Mouse (Mus musculus) E14TG2a.4 (cell line): ENCODE data around the gene En1.

Experiments used
- H3K27me3 ChIP-seq: 2 replicates; pipeline ENCODE4 v1.6.1; 2014; ENCODE audit warnings: low read length, control low read depth; ENCODE audit not compliant: insufficient read depth
- H3K36me3 ChIP-seq: 2 replicates; pipeline ENCODE4 v1.6.1; 2014; ENCODE audit warnings: low read length, control low read depth; ENCODE audit not compliant: insufficient read depth
- H3K4me1 ChIP-seq: replicated peaks from 2 replicates; pipeline ENCODE4 v1.6.1; 2014; ENCODE audit warnings: low read depth, low read length, control low read depth
- H3K4me3 ChIP-seq: replicated peaks from 2 replicates; pipeline ENCODE4 v1.5.1; 2014; ENCODE audit warnings: mild to moderate bottlenecking, low read length
- H3K9me3 ChIP-seq: 2 replicates; pipeline ENCODE4 v1.6.1; 2014; ENCODE audit warnings: low read length, control low read depth
- CTCF ChIP-seq: conservative IDR thresholded peaks from 2 replicates; pipeline ENCODE4 v1.5.1; 2014; ENCODE audit warnings: low read length
- NANOG ChIP-seq: IDR thresholded peaks from 2 replicates; pipeline ENCODE4 v1.6.1; 2014; ENCODE audit warnings: borderline replicate concordance, low read length, mixed read lengths
- POU5F1 ChIP-seq: IDR thresholded peaks from 2 replicates; pipeline ENCODE4 v1.6.1; 2014; ENCODE audit warnings: low read length, borderline replicate concordance

Gene En1

GRCm38 (mm10) chr1:120613461-120614306, 11.5 kb downstream of the En1 start:
- no peak for TF ChIP-seq POU5F1
- no peak for TF ChIP-seq CTCF
- TF ChIP-seq NANOG: no peak
- Histone ChIP-seq H3K36me3 (no peaks in the 10 kb centered on the region), H3K27me3 (peaks cover 93% of the 10 kb centered on the region), H3K9me3 (no peaks in the 10 kb centered on the region), H3K4me1 (peaks cover 33% of the 10 kb centered on the region), H3K4me3 (peak overlapping the region; percentile 49)

GRCm38 (mm10) chr1:120614307-120615100, 12.3 kb downstream of the En1 start:
- no peaks in the 10 kb centered on the region for H3K9me3 ChIP-seq
- H3K27me3 ChIP-seq: peaks cover 85% of the 10 kb centered on the region
- peak overlapping the region; percentile 49 for H3K4me3 ChIP-seq
- H3K4me1 ChIP-seq: peaks cover 30% of the 10 kb centered on the region
- no peak for TF ChIP-seq NANOG
- H3K36me3 ChIP-seq: no peaks in the 10 kb centered on the region

- Histone ChIP-seq H3K4me1 (peaks cover 25% of the 10 kb centered on the region), H3K4me3 (no peak overlapping the region), H3K27me3 (peaks cover 79% of the 10 kb centered on the region), H3K36me3 (no peaks in the 10 kb centered on the region), H3K9me3 (no peaks in the 10 kb centered on the region)
- TF ChIP-seq CTCF (no peak), POU5F1 (no peak), NANOG (no peak)
These were observed 13.3 kb downstream of the En1 start for GRCm38 (mm10) chr1:120615521-120615920.

- TF ChIP-seq NANOG (no peak), CTCF (no peak), POU5F1 (no peak)
- Histone ChIP-seq H3K9me3 (no peaks in the 10 kb centered on the region), H3K36me3 (no peaks in the 10 kb centered on the region), H3K27me3 (peaks cover 75% of the 10 kb centered on the region), H3K4me3 (no peak overlapping the region), H3K4me1 (peaks cover 25% of the 10 kb centered on the region)
These were observed 13.7 kb downstream of the En1 start for GRCm38 (mm10) chr1:120615927-120616326.

GRCm38 (mm10) chr1:120621383-120621782, 19.2 kb downstream of the En1 start:
- H3K4me1 ChIP-seq: no peaks in the 10 kb centered on the region
- H3K9me3 ChIP-seq: no peaks in the 10 kb centered on the region
- H3K36me3 ChIP-seq: no peaks in the 10 kb centered on the region
- H3K4me3 ChIP-seq: no peak overlapping the region
- TF ChIP-seq POU5F1 (no peak), CTCF (no peak), NANOG (no peak)
- peaks cover 31% of the 10 kb centered on the region for H3K27me3 ChIP-seq

- TF ChIP-seq CTCF: no peak
- TF ChIP-seq NANOG: no peak
- TF ChIP-seq POU5F1: no peak
- no peak overlapping the region for H3K4me3 ChIP-seq
- peaks cover 6% of the 10 kb centered on the region for H3K27me3 ChIP-seq
- H3K36me3 ChIP-seq: no peaks in the 10 kb centered on the region
- peaks cover 15% of the 10 kb centered on the region for H3K4me1 ChIP-seq
- peaks cover 7% of the 10 kb centered on the region; the same call in 1 of the 2 replicates for H3K9me3 ChIP-seq
These were observed 24.9 kb downstream of the En1 start for GRCm38 (mm10) chr1:120626930-120627621.

- Histone ChIP-seq H3K4me3 (no peak overlapping the region), H3K36me3 (no peaks in the 10 kb centered on the region), H3K9me3 (peaks cover 9% of the 10 kb centered on the region; the same call in 1 of the 2 replicates), H3K27me3 (peaks cover 6% of the 10 kb centered on the region), H3K4me1 (peaks cover 15% of the 10 kb centered on the region)
- no peak for TF ChIP-seq POU5F1
These were observed 25.4 kb downstream of the En1 start for GRCm38 (mm10) chr1:120627622-120628001.

GRCm38 (mm10) chr1:120628821-120629220, 26.6 kb downstream of the En1 start:
- Histone ChIP-seq H3K4me1 (peaks cover 15% of the 10 kb centered on the region), H3K4me3 (no peak overlapping the region), H3K27me3 (peaks cover 6% of the 10 kb centered on the region), H3K9me3 (peaks cover 9% of the 10 kb centered on the region; the same call in 1 of the 2 replicates), H3K36me3 (no peaks in the 10 kb centered on the region)
- TF ChIP-seq CTCF (peak; percentile 14; the same call in 1 of the 2 replicates), POU5F1 (no peak)
